Mouse (Mus musculus): ENCODE results near the gene Syncrip. TPM values are rescaled to one million over a fixed set of nuclear protein-coding genes. Genes with fewer than 3 reads are reported as not detected.

Syncrip gene
- polyA plus RNA-seq, 1 experiment from 2014 or later, result 89.0 TPM

DNA sequence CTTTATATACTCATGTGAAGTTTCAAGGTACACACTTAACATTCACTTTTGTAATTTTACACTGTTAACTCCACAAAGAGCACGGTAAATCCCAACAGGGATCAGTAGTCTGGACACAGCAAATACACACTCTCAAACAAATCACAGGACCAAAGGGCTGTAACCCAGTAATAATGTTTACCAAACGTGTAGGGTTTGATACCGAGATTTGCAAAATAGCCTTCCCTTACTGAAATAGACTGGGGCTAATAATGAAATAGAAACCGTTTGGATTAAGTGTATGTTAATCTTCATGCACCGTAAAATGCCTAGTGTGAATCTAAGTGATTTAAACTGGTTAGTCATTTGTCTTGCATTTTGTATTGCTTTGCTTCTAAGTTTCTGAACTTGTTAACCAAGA, 42.4 kb downstream of the Syncrip start:
- Histone ChIP-seq H3K4me1 (replicated peaks; ENCODE audit: control insufficient read depth, insufficient read depth, low read length) (peaks cover 9% of the 10 kb centered on the region; the same call in 1 of the 2 replicates), H3K27me3 (ENCODE audit: control insufficient read depth, insufficient read depth, low read depth, low read length) (no peaks in the 10 kb centered on the region), H3K4me2 (ENCODE audit: low read depth, low read length) (peak overlapping the region; percentile 34), H3K36me3 (ENCODE audit: control insufficient read depth, insufficient read depth, low read length) (peaks cover 4% of the 10 kb centered on the region; the same call in 1 of the 2 replicates), H3K4me3 (ENCODE audit: low read length) (no peak overlapping the region), H3K9me3 (ENCODE audit: control insufficient read depth, low read length) (no peaks in the 10 kb centered on the region), H3K27ac (ENCODE audit: low read length) (no peak overlapping the region), H3K9ac (ENCODE audit: low read length) (no peak overlapping the region)
- WGBS, result 17% methylated on average over 5 of the region's 5 CpGs
- no peak for ATAC-seq (ENCODE audit: low read depth)

DNA sequence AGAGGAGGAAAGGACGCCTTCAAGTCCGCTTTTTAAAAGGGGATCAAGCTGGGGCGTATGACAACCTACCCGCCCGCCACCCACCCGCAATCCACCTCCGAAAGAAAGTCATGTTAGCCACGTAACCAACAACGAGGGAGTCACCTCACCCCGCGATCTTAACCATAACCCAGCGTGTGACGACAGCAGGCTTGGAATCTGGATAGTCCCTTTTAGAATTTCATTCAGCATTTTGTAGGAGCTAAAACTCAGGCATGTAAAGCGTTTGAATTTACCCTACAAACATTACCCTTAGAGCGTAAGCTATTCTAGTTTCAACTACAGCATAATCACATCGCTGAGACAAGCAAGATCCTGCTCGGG, 43.2 kb downstream of the Syncrip start:
- under 1% methylated on average over 17 of the region's 17 CpGs for WGBS
- Histone ChIP-seq H3K27me3 (ENCODE audit: control insufficient read depth, insufficient read depth, low read depth, low read length) (no peaks in the 10 kb centered on the region), H3K4me2 (ENCODE audit: low read depth, low read length) (peak overlapping the region; percentile 94), H3K9me3 (ENCODE audit: control insufficient read depth, low read length) (no peaks in the 10 kb centered on the region), H3K27ac (ENCODE audit: low read length) (peak overlapping the region; percentile 95), H3K9ac (ENCODE audit: low read length) (peak overlapping the region; percentile 93), H3K36me3 (ENCODE audit: control insufficient read depth, insufficient read depth, low read length) (peaks cover under 1% of the 10 kb centered on the region; the same call in 1 of the 2 replicates), H3K4me1 (replicated peaks; ENCODE audit: control insufficient read depth, insufficient read depth, low read length) (peaks cover 9% of the 10 kb centered on the region; the same call in 1 of the 2 replicates), H3K4me3 (ENCODE audit: low read length) (peak overlapping the region; percentile 84)
- peak; percentile 39 for ATAC-seq (ENCODE audit: low read depth)

- no peaks in the 10 kb centered on the region for H3K9me3 ChIP-seq (ENCODE audit: control insufficient read depth, low read length)
- H3K27ac ChIP-seq (ENCODE audit: low read length), result peak within 1 kb of the TSS; percentile 95
- H3K4me1 ChIP-seq (replicated peaks; ENCODE audit: control insufficient read depth, insufficient read depth, low read length), result peaks cover 9% of the 10 kb centered on the region; the same call in 1 of the 2 replicates
- no peaks in the 10 kb centered on the region for H3K27me3 ChIP-seq (ENCODE audit: control insufficient read depth, insufficient read depth, low read depth, low read length)
- peak within 1 kb of the TSS; percentile 94 for H3K4me2 ChIP-seq (ENCODE audit: low read depth, low read length)
- no peaks in the 10 kb centered on the region; the same call in 1 of the 2 replicates for H3K36me3 ChIP-seq (ENCODE audit: control insufficient read depth, insufficient read depth, low read length)
- under 1% methylated on average over 59 of the region's 62 CpGs for WGBS
- peak within 1 kb of the TSS; percentile 84 for H3K4me3 ChIP-seq (ENCODE audit: low read length)
- ATAC-seq (ENCODE audit: low read depth), result peak; percentile 98
- H3K9ac ChIP-seq (ENCODE audit: low read length), result peak within 1 kb of the TSS; percentile 93
Measured at GRCm38 (mm10) chr9:88438555-88439237, 43.7 kb downstream of the Syncrip start, which contains the start of gene Snx14. Gene Snx14 (minus strand): TSS chr9:88438958.

GRCm38 (mm10) chr9:88438237-88438554, 44.2 kb downstream of the Syncrip start:
- Histone ChIP-seq H3K27me3 (ENCODE audit: control insufficient read depth, insufficient read depth, low read depth, low read length) (no peaks in the 10 kb centered on the region), H3K4me1 (replicated peaks; ENCODE audit: control insufficient read depth, insufficient read depth, low read length) (peaks cover 9% of the 10 kb centered on the region; the same call in 1 of the 2 replicates), H3K9ac (ENCODE audit: low read length) (peak overlapping the region; percentile 93), H3K4me3 (ENCODE audit: low read length) (peak overlapping the region; percentile 84), H3K36me3 (ENCODE audit: control insufficient read depth, insufficient read depth, low read length) (no peaks in the 10 kb centered on the region; the same call in 1 of the 2 replicates), H3K4me2 (ENCODE audit: low read depth, low read length) (peak overlapping the region; percentile 94), H3K9me3 (ENCODE audit: control insufficient read depth, low read length) (no peaks in the 10 kb centered on the region), H3K27ac (ENCODE audit: low read length) (peak overlapping the region; percentile 95)
- under 1% methylated on average over 15 of the region's 15 CpGs for WGBS
- ATAC-seq (ENCODE audit: low read depth), result peak; percentile 5; the same call in 1 of the 2 replicates

DNA sequence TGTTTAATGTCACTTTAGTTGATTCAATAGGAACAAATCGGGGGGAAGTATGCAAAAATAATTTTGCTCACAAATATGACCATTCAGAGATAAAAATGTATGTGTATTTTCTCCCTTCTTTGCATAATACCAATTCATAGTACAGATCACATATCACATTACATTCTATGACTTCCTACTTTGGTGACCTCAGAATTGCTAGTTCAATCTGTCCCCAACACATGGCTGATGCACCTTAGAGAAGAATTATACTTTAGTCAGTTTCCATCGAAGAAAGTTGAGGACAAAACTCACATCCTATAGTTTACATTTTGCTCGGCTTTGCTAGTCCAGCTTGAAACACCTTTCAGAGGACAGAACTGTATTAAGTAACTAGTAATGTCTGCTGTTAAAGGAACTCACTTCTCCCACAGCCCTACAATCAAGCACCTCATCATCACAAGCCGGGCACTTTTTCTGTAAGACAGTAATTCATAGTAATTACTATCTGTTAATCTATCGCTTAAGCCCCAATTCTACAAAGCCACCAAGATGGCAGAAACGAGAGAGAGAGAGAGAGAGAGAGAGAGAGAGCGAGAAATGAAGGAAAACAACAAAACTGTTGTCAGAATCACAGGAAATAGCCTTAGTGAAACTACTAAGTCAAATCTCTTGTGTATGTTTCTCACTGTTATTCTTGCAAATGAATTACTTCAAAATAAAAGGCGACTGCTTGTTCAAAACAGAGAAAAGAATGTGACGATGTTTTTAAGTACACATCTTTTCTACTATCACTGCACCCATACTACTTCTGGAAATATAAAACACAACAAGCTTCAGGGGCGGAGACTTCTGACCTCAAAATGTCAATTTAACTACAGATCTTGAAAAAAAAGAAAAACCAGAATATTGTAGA, 44.8 kb downstream of the Syncrip start:
- Histone ChIP-seq H3K4me2 (ENCODE audit: low read depth, low read length) (peak overlapping the region; percentile 94), H3K4me3 (ENCODE audit: low read length) (peak overlapping the region; percentile 84), H3K27me3 (ENCODE audit: control insufficient read depth, insufficient read depth, low read depth, low read length) (no peaks in the 10 kb centered on the region), H3K9ac (ENCODE audit: low read length) (peak overlapping the region; percentile 93), H3K36me3 (ENCODE audit: control insufficient read depth, insufficient read depth, low read length) (no peaks in the 10 kb centered on the region), H3K9me3 (ENCODE audit: control insufficient read depth, low read length) (no peaks in the 10 kb centered on the region), H3K4me1 (replicated peaks; ENCODE audit: control insufficient read depth, insufficient read depth, low read length) (peaks cover 9% of the 10 kb centered on the region; the same call in 1 of the 2 replicates), H3K27ac (ENCODE audit: low read length) (peak overlapping the region; percentile 95)
- no peak for ATAC-seq (ENCODE audit: low read depth)
- 43% methylated on average over 10 of the region's 10 CpGs for WGBS

DNA sequence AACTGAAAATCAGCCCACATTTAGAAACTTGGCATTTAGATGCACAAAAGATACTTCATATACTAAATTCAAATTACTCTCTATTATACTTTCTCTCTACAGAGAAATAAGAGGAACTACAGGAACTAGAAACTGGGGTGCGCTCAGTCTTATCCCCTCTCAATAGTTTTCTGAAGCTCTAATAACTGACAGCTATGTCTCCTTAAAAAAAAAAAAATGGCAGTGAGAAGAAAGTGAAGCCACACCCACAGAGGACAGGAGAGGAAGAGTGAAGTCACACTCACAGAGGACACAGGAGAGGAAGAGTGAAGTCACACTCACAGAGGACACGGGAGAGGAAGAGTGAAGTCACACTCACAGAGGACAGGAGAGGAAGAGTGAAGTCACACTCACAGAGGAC, 58.0 kb downstream of the Syncrip start:
- Histone ChIP-seq H3K4me2 (ENCODE audit: low read depth, low read length) (no peak overlapping the region), H3K4me1 (replicated peaks; ENCODE audit: control insufficient read depth, insufficient read depth, low read length) (no peaks in the 10 kb centered on the region), H3K27ac (ENCODE audit: low read length) (no peak overlapping the region), H3K27me3 (ENCODE audit: control insufficient read depth, insufficient read depth, low read depth, low read length) (no peaks in the 10 kb centered on the region), H3K9ac (ENCODE audit: low read length) (no peak overlapping the region), H3K9me3 (ENCODE audit: control insufficient read depth, low read length) (no peaks in the 10 kb centered on the region), H3K4me3 (ENCODE audit: low read length) (no peak overlapping the region), H3K36me3 (ENCODE audit: control insufficient read depth, insufficient read depth, low read length) (peaks cover 8% of the 10 kb centered on the region; the same call in 1 of the 2 replicates)
- WGBS, result 73% methylated on average over 2 of the region's 2 CpGs
- no peak for ATAC-seq (ENCODE audit: low read depth)

DNA sequence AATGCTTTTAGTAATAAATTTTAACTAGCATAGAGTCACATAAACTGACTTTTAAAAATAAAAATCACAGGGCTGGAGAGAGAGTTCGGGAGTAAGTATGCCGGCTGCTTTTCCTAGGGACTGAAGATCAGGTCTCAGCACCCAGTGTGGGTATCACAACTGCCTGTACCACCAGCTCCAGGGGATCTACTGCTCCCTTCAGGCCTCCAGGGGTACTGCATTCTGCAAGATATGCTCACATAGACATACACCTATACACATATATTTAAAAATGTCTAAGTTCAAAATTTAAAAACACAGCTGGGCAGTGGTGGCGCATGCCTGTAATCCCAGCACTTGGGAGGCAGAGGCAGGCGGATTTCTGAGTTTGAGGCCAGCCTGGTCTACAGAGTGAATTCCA, 59.9 kb downstream of the Syncrip start:
- H3K36me3 ChIP-seq (ENCODE audit: control insufficient read depth, insufficient read depth, low read length), result peaks cover 9% of the 10 kb centered on the region
- no peaks in the 10 kb centered on the region for H3K4me1 ChIP-seq (replicated peaks; ENCODE audit: control insufficient read depth, insufficient read depth, low read length)
- H3K27me3 ChIP-seq (ENCODE audit: control insufficient read depth, insufficient read depth, low read depth, low read length), result no peaks in the 10 kb centered on the region
- H3K4me3 ChIP-seq (ENCODE audit: low read length), result no peak overlapping the region
- no peak for ATAC-seq (ENCODE audit: low read depth)
- H3K4me2 ChIP-seq (ENCODE audit: low read depth, low read length), result no peak overlapping the region
- WGBS, result 97% methylated on average over 4 of the region's 4 CpGs
- H3K9me3 ChIP-seq (ENCODE audit: control insufficient read depth, low read length), result no peaks in the 10 kb centered on the region
- no peak overlapping the region for H3K27ac ChIP-seq (ENCODE audit: low read length)
- no peak overlapping the region for H3K9ac ChIP-seq (ENCODE audit: low read length)

DNA sequence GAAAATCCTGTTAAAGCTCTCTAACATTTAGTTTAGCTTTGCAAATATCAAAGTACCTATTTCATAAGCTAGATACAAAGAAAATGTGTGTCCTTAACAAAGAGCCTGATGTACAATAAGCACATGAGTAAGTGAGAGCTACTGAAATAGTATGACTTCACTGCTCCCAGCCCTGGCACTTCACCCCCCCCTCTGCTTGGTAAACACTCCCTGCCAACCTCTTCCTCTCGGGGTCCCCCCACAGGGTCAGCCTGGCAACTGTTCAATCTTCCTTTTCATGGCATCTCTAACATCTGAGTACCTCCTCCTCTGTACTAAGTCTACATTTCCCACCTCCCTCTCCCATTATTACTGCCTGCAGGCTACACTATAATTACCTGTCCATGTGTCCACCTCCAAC, 65.6 kb downstream of the Syncrip start:
- Histone ChIP-seq H3K9ac (ENCODE audit: low read length) (no peak overlapping the region), H3K4me3 (ENCODE audit: low read length) (no peak overlapping the region), H3K4me2 (ENCODE audit: low read depth, low read length) (no peak overlapping the region), H3K4me1 (replicated peaks; ENCODE audit: control insufficient read depth, insufficient read depth, low read length) (0 out of 2 replicates have a peak, but pooled peaks cover 4% of the 10 kb centered on the region), H3K36me3 (ENCODE audit: control insufficient read depth, insufficient read depth, low read length) (peaks cover 5% of the 10 kb centered on the region; the same call in 1 of the 2 replicates), H3K27ac (ENCODE audit: low read length) (no peak overlapping the region), H3K9me3 (ENCODE audit: control insufficient read depth, low read length) (no peaks in the 10 kb centered on the region), H3K27me3 (ENCODE audit: control insufficient read depth, insufficient read depth, low read depth, low read length) (no peaks in the 10 kb centered on the region)
- WGBS, result 36% methylated on average over 1 of the region's 1 CpGs
- peak; percentile 64 for ATAC-seq (ENCODE audit: low read depth)

- H3K9me3 ChIP-seq (ENCODE audit: control insufficient read depth, low read length), result no peaks in the 10 kb centered on the region
- no peaks in the 10 kb centered on the region for H3K4me1 ChIP-seq (replicated peaks; ENCODE audit: control insufficient read depth, insufficient read depth, low read length)
- H3K27me3 ChIP-seq (ENCODE audit: control insufficient read depth, insufficient read depth, low read depth, low read length), result no peaks in the 10 kb centered on the region
- ATAC-seq (ENCODE audit: low read depth), result no peak
- H3K9ac ChIP-seq (ENCODE audit: low read length), result no peak overlapping the region
- H3K27ac ChIP-seq (ENCODE audit: low read length), result no peak overlapping the region
- peaks cover 3% of the 10 kb centered on the region; the same call in 1 of the 2 replicates for H3K36me3 ChIP-seq (ENCODE audit: control insufficient read depth, insufficient read depth, low read length)
- no peak overlapping the region for H3K4me3 ChIP-seq (ENCODE audit: low read length)
- no peak overlapping the region for H3K4me2 ChIP-seq (ENCODE audit: low read depth, low read length)
- 90% methylated on average over 2 of the region's 2 CpGs for WGBS
Measured at GRCm38 (mm10) chr9:88409978-88410377, 72.4 kb downstream of the Syncrip start.

All from lung, embryonic 16.5 days (tissue).